Mouse (Mus musculus) liver, embryonic 11.5 days (tissue): Measurements from ENCODE around the gene Hdac9. TPM values are rescaled to one million over a fixed set of nuclear protein-coding genes. Genes with fewer than 3 reads are reported as not detected.

Experiments used
- ATAC-seq: fragments of 200-750 bp; cut with Nextera tagmentation; replicated peaks from 2 replicates; pipeline ENCODE4 v1.8.0; 2017; ENCODE audit warnings: moderate number of reproducible peaks, mild to moderate bottlenecking, moderate TSS enrichment, moderate library complexity; ENCODE audit not compliant: low FRiP score
- DNase-seq: peaks from one replicate; pipeline ENCODE4 v3.0.0-alpha.2; 2017; ENCODE audit warnings: low spot score
- H3K27ac ChIP-seq: fragments of 300-500 bp; sonication (generic); 2 replicates; pipeline ENCODE4 v1.5.1; 2014; ENCODE audit warnings: mild to moderate bottlenecking, low read depth, low read length, control low read depth
- H3K27me3 ChIP-seq: fragments of 300-500 bp; sonication (generic); replicated peaks from 2 replicates; pipeline ENCODE4 v1.6.1; 2014; ENCODE audit warnings: low read length, mixed read lengths; ENCODE audit not compliant: control insufficient read depth, insufficient read depth
- H3K36me3 ChIP-seq: fragments of 300-500 bp; sonication (generic); 2 replicates; pipeline ENCODE4 v1.6.1; 2014; ENCODE audit warnings: mild to moderate bottlenecking, low read length, moderate library complexity, mixed read lengths; ENCODE audit not compliant: control insufficient read depth, insufficient read depth
- H3K4me1 ChIP-seq: fragments of 300-500 bp; sonication (generic); replicated peaks from 2 replicates; pipeline ENCODE4 v1.6.1; 2014; ENCODE audit warnings: low read length, mixed read lengths; ENCODE audit not compliant: control insufficient read depth, insufficient read depth
- H3K4me2 ChIP-seq: fragments of 300-500 bp; sonication (generic); 2 replicates; pipeline ENCODE4 v1.6.1; 2014; ENCODE audit warnings: mild to moderate bottlenecking, control low read depth, moderate library complexity
- H3K4me3 ChIP-seq: fragments of 300-500 bp; sonication (generic); 2 replicates; pipeline ENCODE4 v1.5.1; 2014; ENCODE audit warnings: low read depth, low read length, control low read depth
- H3K9ac ChIP-seq: fragments of 300-500 bp; sonication (generic); 2 replicates; pipeline ENCODE4 v1.6.1; 2014; ENCODE audit warnings: low read depth, low read length, control low read depth
- H3K9me3 ChIP-seq: fragments of 300-500 bp; sonication (generic); 2 replicates; pipeline ENCODE4 v1.6.1; 2016; ENCODE audit warnings: low read length, inconsistent platforms, mixed read lengths; ENCODE audit not compliant: control insufficient read depth
- WGBS: fragments of 180-500 bp; shearing (Covaris S2); extraction: QIAGEN DNeasy Blood & Tissue Kit; methylation state at CpG from one replicate; pipeline ENCODE4 v1.1.7; 2014; 5-methylcytosine and 5-hydroxymethylcytosine counted together
- polyA plus RNA-seq: library from polyadenylated mRNA; unstranded; fragments of >200 nt; fragmentation: Nextera tagmentation; extraction: Ambion mirVana; gene quantifications from 2 replicates; pipeline ENCODE4 v1.2.1, GENCODE M21; 2014

Hdac9 gene
- polyA plus RNA-seq, 1 experiment from 2014 or later: 3.5 TPM

DNA sequence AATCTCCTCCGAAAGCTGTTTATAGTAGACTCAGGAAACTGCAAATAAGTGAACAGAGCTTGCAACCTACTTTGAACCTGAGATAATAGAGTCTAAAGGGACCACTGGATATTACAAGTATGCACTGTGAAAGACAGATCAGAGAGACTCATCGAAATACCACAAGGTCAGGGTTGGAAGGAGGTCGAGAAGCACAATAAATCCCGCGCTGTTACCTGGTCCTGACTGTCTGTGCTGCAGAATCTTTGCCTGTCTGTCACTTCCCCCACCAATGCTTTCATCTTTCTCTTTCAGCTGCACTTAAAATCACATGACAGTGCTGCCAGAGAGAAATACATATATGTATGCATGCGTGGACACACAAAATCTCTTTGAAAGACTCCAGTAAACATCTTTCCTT, 760.6 kb downstream of the Hdac9 start:
- no peaks in the 10 kb centered on the region for H3K4me1 ChIP-seq
- DNase-seq: no peak
- no peaks in the 10 kb centered on the region for H3K9me3 ChIP-seq
- no peak overlapping the region for H3K4me3 ChIP-seq
- ATAC-seq: no peak
- no peak overlapping the region for H3K27ac ChIP-seq
- no peaks in the 10 kb centered on the region for H3K27me3 ChIP-seq
- no peaks in the 10 kb centered on the region for H3K36me3 ChIP-seq
- 79% methylated on average over 6 of the region's 6 CpGs for WGBS
- no peak overlapping the region for H3K9ac ChIP-seq
- H3K4me2 ChIP-seq: no peak overlapping the region

GRCm38 (mm10) chr12:34155740-34156139, 761.2 kb downstream of the Hdac9 start:
- no peak for DNase-seq

GRCm38 (mm10) chr12:34154757-34155156, 762.1 kb downstream of the Hdac9 start:
- H3K9ac ChIP-seq: no peak overlapping the region
- ATAC-seq (no peak), DNase-seq (no peak)
- no peak overlapping the region for H3K27ac ChIP-seq
- WGBS: 64% methylated on average over 3 of the region's 3 CpGs
- no peaks in the 10 kb centered on the region for H3K4me1 ChIP-seq
- H3K4me3 ChIP-seq: no peak overlapping the region
- no peaks in the 10 kb centered on the region for H3K27me3 ChIP-seq
- H3K36me3 ChIP-seq: no peaks in the 10 kb centered on the region
- H3K9me3 ChIP-seq: no peaks in the 10 kb centered on the region
- no peak overlapping the region for H3K4me2 ChIP-seq

More at GRCm38 (mm10) chr12:34155740-34156139, 761.2 kb downstream of the Hdac9 start:
- Histone ChIP-seq H3K27ac (no peak overlapping the region), H3K9me3 (no peaks in the 10 kb centered on the region), H3K27me3 (no peaks in the 10 kb centered on the region), H3K4me3 (no peak overlapping the region), H3K4me1 (no peaks in the 10 kb centered on the region), H3K9ac (no peak overlapping the region), H3K36me3 (no peaks in the 10 kb centered on the region), H3K4me2 (no peak overlapping the region)
- 46% methylated on average over 5 of the region's 5 CpGs for WGBS
- ATAC-seq: no peak

DNA sequence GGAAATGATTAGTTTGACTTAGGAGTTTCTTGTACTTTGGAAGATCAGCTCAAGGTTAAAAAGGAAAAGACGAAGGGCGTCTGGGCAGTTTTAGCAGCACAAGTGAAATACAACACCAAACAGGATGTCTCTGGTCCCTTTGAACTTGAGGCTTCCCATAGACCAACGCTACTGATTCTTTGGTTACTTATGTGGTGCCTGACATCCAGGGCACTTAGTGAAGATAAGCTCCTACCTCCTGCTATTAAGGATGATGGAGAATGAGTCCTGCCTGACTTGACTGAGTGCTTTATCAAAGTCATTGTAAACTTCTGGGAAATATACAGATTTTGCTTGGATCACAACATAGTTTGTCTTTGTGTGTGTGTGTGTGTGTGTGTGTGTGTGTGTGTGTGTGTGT, 765.6 kb downstream of the Hdac9 start:
- WGBS: 30% methylated on average over 3 of the region's 3 CpGs
- Histone ChIP-seq H3K4me3 (no peak overlapping the region), H3K4me1 (no peaks in the 10 kb centered on the region), H3K27me3 (no peaks in the 10 kb centered on the region), H3K36me3 (no peaks in the 10 kb centered on the region), H3K9me3 (no peaks in the 10 kb centered on the region), H3K9ac (no peak overlapping the region), H3K4me2 (no peak overlapping the region), H3K27ac (no peak overlapping the region)
- DNase-seq: no peak
- no peak for ATAC-seq

DNA sequence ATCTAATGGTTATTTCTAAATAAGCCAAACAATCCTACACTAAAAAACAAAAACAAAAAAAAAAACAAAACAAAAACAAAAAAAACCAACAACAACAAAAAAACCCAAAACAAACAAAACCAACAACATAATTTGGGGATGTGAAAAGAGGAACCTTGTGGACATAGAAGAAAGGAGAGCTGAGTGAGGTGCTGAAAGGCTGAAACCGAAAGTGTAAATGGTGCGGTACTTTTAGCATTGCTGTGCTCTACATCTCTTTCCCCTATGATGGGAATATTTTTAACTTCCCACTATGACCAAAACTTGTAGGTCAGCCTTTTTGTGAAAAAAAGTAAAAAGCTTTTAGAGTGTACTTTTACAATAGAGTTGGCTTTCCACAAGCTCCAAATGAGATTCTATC, 774.2 kb downstream of the Hdac9 start:
- WGBS: 79% methylated on average over 2 of the region's 2 CpGs
- Histone ChIP-seq H3K4me2 (no peak overlapping the region), H3K4me3 (no peak overlapping the region), H3K27me3 (no peaks in the 10 kb centered on the region), H3K36me3 (no peaks in the 10 kb centered on the region), H3K4me1 (no peaks in the 10 kb centered on the region), H3K27ac (no peak overlapping the region), H3K9me3 (no peaks in the 10 kb centered on the region), H3K9ac (no peak overlapping the region)
- ATAC-seq (no peak), DNase-seq (no peak)

DNA sequence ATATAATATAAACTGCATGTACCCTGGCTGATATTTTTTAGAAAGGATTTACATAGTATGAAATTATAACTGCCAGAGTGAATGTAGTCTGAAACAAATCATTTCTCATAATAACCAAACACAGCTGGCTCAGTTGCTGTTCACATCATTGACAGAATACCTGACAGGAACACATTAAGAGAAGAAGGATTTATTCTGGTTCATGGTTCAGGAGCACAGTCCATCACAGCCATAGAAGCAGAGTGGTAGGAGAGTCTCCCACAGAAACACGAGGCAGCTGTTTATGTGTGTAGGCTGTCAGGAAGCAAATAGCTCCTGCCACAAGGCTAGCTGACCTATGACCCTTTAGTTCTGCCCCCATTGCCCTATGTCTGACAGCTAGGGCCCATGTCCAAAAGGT, 803.6 kb downstream of the Hdac9 start:
- Histone ChIP-seq H3K4me1 (no peaks in the 10 kb centered on the region), H3K36me3 (no peaks in the 10 kb centered on the region), H3K4me3 (no peak overlapping the region), H3K9ac (no peak overlapping the region), H3K27ac (no peak overlapping the region), H3K9me3 (no peaks in the 10 kb centered on the region), H3K27me3 (no peaks in the 10 kb centered on the region), H3K4me2 (no peak overlapping the region)
- DNase-seq: no peak
- ATAC-seq: no peak
- 36% methylated on average over 1 of the region's 1 CpGs for WGBS

DNA sequence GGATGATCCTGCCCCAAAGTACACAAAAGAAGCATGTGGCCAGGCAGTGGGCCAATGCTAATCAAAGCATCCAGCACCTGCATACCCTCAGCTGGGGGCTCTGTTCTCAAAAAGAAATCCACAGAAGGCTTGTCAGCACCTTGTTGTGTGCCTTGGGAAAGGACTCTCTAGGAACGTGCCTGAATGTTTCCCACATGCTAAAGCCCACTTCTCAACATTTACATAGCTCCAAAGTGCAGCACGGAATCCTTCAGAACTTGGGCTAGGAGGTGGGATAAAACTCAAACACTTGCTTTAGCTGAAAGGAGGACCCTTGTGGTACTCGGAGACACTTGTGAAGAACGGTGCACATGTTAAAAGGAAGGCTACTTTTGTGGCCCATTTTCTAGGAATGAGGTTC, 823.9 kb downstream of the Hdac9 start:
- no peaks in the 10 kb centered on the region for H3K9me3 ChIP-seq
- WGBS: 81% methylated on average over 4 of the region's 4 CpGs
- H3K27ac ChIP-seq: no peak overlapping the region
- ATAC-seq (no peak), DNase-seq (no peak)
- H3K4me1 ChIP-seq: no peaks in the 10 kb centered on the region
- H3K4me2 ChIP-seq: no peak overlapping the region
- no peaks in the 10 kb centered on the region for H3K27me3 ChIP-seq
- no peaks in the 10 kb centered on the region for H3K36me3 ChIP-seq
- H3K9ac ChIP-seq: no peak overlapping the region
- H3K4me3 ChIP-seq: no peak overlapping the region

DNA sequence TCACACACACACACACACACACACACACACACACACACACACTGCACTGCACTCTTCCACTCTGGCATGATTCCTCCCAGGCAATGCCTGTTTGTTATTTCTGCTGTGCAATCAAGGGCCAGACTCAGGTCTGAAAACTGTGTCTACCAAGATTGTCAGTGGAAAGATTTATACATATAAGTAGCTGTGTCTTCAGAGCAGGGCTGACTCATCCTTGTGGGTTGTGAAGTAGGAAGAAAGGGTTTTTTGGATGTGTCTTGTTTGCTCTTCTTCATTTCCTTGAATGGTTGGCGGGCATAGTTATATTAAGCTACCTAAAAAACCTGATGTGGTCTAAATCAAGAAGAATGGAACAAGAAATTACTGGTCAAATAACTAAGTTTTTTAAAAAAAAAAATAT, 825.0 kb downstream of the Hdac9 start:
- WGBS: 70% methylated on average over 1 of the region's 1 CpGs

DNA sequence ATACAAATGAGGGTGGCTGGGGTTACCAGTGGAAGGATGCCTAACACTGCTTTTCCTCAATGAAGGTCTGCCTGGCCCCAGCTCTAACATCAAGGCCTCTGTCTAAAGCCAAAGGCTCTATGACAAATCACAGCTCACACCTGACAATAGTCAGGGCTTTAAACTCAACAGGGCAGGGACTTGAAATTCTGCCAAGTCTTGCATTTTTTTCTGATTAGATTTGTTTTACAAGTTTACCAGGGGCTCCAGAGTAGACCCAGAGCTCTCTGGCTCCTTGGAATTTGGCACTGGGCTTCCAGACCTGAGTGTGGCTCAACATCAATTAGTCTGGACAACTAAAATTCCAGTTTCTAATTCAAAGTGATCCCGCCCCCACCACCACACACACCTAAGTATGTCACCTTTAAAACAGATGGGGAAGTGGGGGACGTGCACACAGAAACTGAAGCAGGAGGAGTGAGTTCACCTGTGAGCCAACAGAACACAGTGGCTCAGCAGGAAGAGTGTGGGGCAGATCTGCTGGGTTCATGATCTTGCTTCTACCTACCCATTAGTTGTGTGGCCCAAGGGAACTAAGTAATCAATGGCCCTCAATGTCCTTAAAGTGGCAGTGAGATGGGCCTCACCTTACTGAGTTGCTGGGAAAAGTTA, 829.5 kb downstream of the Hdac9 start:
- Histone ChIP-seq H3K4me1 (no peaks in the 10 kb centered on the region), H3K4me3 (no peak overlapping the region), H3K9me3 (no peaks in the 10 kb centered on the region), H3K36me3 (no peaks in the 10 kb centered on the region), H3K4me2 (no peak overlapping the region), H3K9ac (no peak overlapping the region), H3K27ac (no peak overlapping the region), H3K27me3 (no peaks in the 10 kb centered on the region)
- ATAC-seq (no peak), DNase-seq (no peak)
- WGBS: 77% methylated on average over 2 of the region's 2 CpGs

More for the DNA sequence above, 825.0 kb downstream of the Hdac9 start:
- Histone ChIP-seq H3K4me3 (no peak overlapping the region), H3K36me3 (no peaks in the 10 kb centered on the region), H3K27ac (no peak overlapping the region), H3K27me3 (no peaks in the 10 kb centered on the region), H3K4me1 (no peaks in the 10 kb centered on the region), H3K9me3 (no peaks in the 10 kb centered on the region), H3K9ac (no peak overlapping the region), H3K4me2 (no peak overlapping the region)
- ATAC-seq: no peak
- no peak for DNase-seq
